Mouse (Mus musculus) embryonic stem cell, embryonic (primary cell): ENCODE data around the gene Tdrd7.

Source experiments
- CTCF ChIA-PET, 4 experiments: fragments of 300-600 bp in 2 of 4; fragments of 350-600 bp in 2 of 4; sonication (Branson Sonifier 250); formaldehyde crosslinking; loops; one replicate each; lab custom pipeline; 2022; ENCODE audit warnings: inconsistent platforms in 2 of 4; lab: Charles Lee
- POLR2A ChIA-PET, 4 experiments: fragments of 300-600 bp in 2 of 4; fragments of 350-600 bp in 2 of 4; sonication (Branson Sonifier 250); formaldehyde crosslinking; loops; one replicate each; lab custom pipeline; 2022; ENCODE audit warnings: antibody characterized with exemption in 4 of 4, inconsistent platforms in 1 of 4; lab: Charles Lee

Gene Tdrd7

GRCm38 (mm10) chr4:46064263-46064662 lies 99.1 kb downstream of the Tdrd7 start:
- POLR2A ChIA-PET = no interaction called here
- CTCF ChIA-PET = no interaction called here

- ChIA-PET CTCF (no interaction called here), POLR2A (no interaction called here)
Observed at GRCm38 (mm10) chr4:46064961-46065360, 99.8 kb downstream of the Tdrd7 start.

GRCm38 (mm10) chr4:46065695-46066340 lies 100.7 kb downstream of the Tdrd7 start:
- POLR2A ChIA-PET = no interaction called here
- CTCF ChIA-PET = no interaction called here

- CTCF ChIA-PET = no interaction called here
- POLR2A ChIA-PET = no interaction called here
Observed at GRCm38 (mm10) chr4:46068060-46068459, 102.9 kb downstream of the Tdrd7 start.

GRCm38 (mm10) chr4:46068573-46068972 lies 103.4 kb downstream of the Tdrd7 start:
- ChIA-PET CTCF (no interaction called here), POLR2A (no interaction called here)

- ChIA-PET POLR2A (interaction anchor here in 1 of 4 experiments (0.6 kb wide), 1 partner anchor 38 kb away, joined by 6 read pairs; no protein-coding TSS in a partner anchor), CTCF (no interaction called here)
Observed at GRCm38 (mm10) chr4:46069851-46070482, 104.8 kb downstream of the Tdrd7 start.

GRCm38 (mm10) chr4:46072631-46073030 lies 107.5 kb downstream of the Tdrd7 start:
- POLR2A ChIA-PET = interaction anchor here in 1 of 4 experiments (0.7 kb wide), 1 partner anchor 22 kb away, joined by 4 read pairs; no protein-coding TSS in a partner anchor
- CTCF ChIA-PET = no interaction called here

GRCm38 (mm10) chr4:46073736-46074135 lies 108.6 kb downstream of the Tdrd7 start:
- ChIA-PET POLR2A (no interaction called here), CTCF (no interaction called here)

GRCm38 (mm10) chr4:46075664-46076063 lies 110.5 kb downstream of the Tdrd7 start:
- CTCF ChIA-PET = interaction anchor here in 1 of 4 experiments (0.6 kb wide), 1 partner anchor 274 kb away, joined by 6 read pairs; no protein-coding TSS in a partner anchor
- POLR2A ChIA-PET = interaction anchor here in 1 of 4 experiments (0.5 kb wide), 1 partner anchor 34 kb away, joined by 5 read pairs; no protein-coding TSS in a partner anchor

GRCm38 (mm10) chr4:46076892-46077291 lies 111.8 kb downstream of the Tdrd7 start:
- ChIA-PET POLR2A (no interaction called here), CTCF (no interaction called here)

- POLR2A ChIA-PET = interaction anchor here in 1 of 4 experiments (0.6 kb wide), 2 partner anchors 46 to 183 kb away, joined by 3 to 4 read pairs; no protein-coding TSS in a partner anchor
- CTCF ChIA-PET = no interaction called here
Observed at GRCm38 (mm10) chr4:46080261-46080660, 115.1 kb downstream of the Tdrd7 start.

- ChIA-PET CTCF (no interaction called here), POLR2A (interaction anchor here in 3 of 4 experiments (0.7 to 0.9 kb wide), 3 partner anchors 56 to 173 kb away, joined by 3 to 4 read pairs (median 3); partner anchors contain the start of genes Ncbp1 (in 1 of the 3) and Tstd2 (in 1 of the 3))
Observed at GRCm38 (mm10) chr4:46082555-46082954, 117.4 kb downstream of the Tdrd7 start.
